Mouse (Mus musculus): Measurements from ENCODE around the gene Myom1.

DNA sequence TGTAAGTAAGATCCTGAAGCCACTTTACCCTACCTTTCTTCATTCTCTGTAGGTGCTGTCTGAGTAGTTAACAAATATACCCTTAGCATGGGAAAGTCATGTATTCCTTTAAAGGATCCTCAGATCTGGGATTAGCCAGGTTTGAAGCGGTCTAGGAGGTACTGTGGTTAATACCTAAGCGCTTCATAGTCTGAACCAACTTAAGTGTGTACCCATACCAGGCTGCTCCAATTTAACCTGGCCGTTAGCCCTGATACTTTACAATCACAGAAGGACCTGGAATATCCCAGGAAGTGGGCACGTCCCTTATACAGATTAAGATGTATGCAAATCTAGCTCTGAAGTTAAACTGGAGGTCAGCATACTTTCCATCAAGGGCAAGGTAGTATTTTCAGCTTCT, 89.9 kb downstream of the Myom1 start:
- TF ChIP-seq CTCF (IDR thresholded peaks at IDR 0.05), result no peak
- TF ChIP-seq EP300 (IDR thresholded peaks at IDR 0.05), result no peak
